Mouse (Mus musculus) hindbrain, embryonic 12.5 days (tissue): ENCODE results near the gene Kidins220. TPM values are rescaled to one million over a fixed set of nuclear protein-coding genes. Genes with fewer than 3 reads are reported as not detected.

ENCODE experiments used
- ATAC-seq: fragments of 200-750 bp; cut with Nextera tagmentation; 2 replicates; pipeline ENCODE4 v1.8.0; 2017; ENCODE audit warnings: moderate TSS enrichment; ENCODE audit not compliant: low FRiP score
- H3K27ac ChIP-seq: fragments of 300-500 bp; sonication (generic); 2 replicates; pipeline ENCODE4 v1.5.1; 2016; ENCODE audit warnings: mild to moderate bottlenecking
- H3K27me3 ChIP-seq: fragments of 300-500 bp; sonication (generic); 2 replicates; pipeline ENCODE4 v1.6.1; 2016; ENCODE audit warnings: mild to moderate bottlenecking
- H3K36me3 ChIP-seq: fragments of 300-500 bp; sonication (generic); 2 replicates; pipeline ENCODE4 v1.6.1; 2016; ENCODE audit warnings: mild to moderate bottlenecking
- H3K4me1 ChIP-seq: fragments of 300-500 bp; sonication (generic); 2 replicates; pipeline ENCODE4 v1.6.1; 2016
- H3K4me2 ChIP-seq: fragments of 300-500 bp; sonication (generic); replicated peaks from 2 replicates; pipeline ENCODE4 v1.6.1; 2016; ENCODE audit warnings: mild to moderate bottlenecking
- H3K4me3 ChIP-seq: fragments of 300-500 bp; sonication (generic); 2 replicates; pipeline ENCODE4 v1.5.1; 2016; ENCODE audit warnings: mild to moderate bottlenecking
- H3K9ac ChIP-seq: fragments of 300-500 bp; sonication (generic); 2 replicates; pipeline ENCODE4 v1.6.1; 2016; ENCODE audit warnings: mild to moderate bottlenecking, moderate library complexity
- H3K9me3 ChIP-seq: fragments of 300-500 bp; sonication (generic); replicated peaks from 2 replicates; pipeline ENCODE4 v1.6.1; 2016; ENCODE audit warnings: mild to moderate bottlenecking
- WGBS: fragments of 180-500 bp; shearing (Covaris S2); methylation state at CpG from one replicate; pipeline ENCODE4 v1.1.7; 2016; 5-methylcytosine and 5-hydroxymethylcytosine counted together
- polyA plus RNA-seq: library from polyadenylated mRNA; unstranded; fragments of >200 nt; fragmentation: Nextera tagmentation; extraction: Ambion mirVana; gene quantifications from 2 replicates; pipeline ENCODE4 v1.2.1, GENCODE M21; 2016

Gene Kidins220
- polyA plus RNA-seq, 1 experiment from 2014 or later, result 103 TPM

- Histone ChIP-seq H3K4me3 (no peak overlapping the region), H3K4me1 (no peaks in the 10 kb centered on the region), H3K27me3 (no peaks in the 10 kb centered on the region), H3K9ac (no peak overlapping the region), H3K36me3 (peaks cover 63% of the 10 kb centered on the region), H3K4me2 (no peak overlapping the region), H3K9me3 (no peaks in the 10 kb centered on the region), H3K27ac (no peak overlapping the region)
- 85% methylated on average over 4 of the region's 4 CpGs for WGBS
- ATAC-seq, result no peak
Measured at GRCm38 (mm10) chr12:24943427-24943826, 31.3 kb upstream of the Kidins220 start.

- 95% methylated on average over 7 of the region's 7 CpGs for WGBS
- Histone ChIP-seq H3K4me2 (no peak overlapping the region), H3K4me3 (no peak overlapping the region), H3K4me1 (no peaks in the 10 kb centered on the region), H3K36me3 (peaks cover 58% of the 10 kb centered on the region), H3K9me3 (no peaks in the 10 kb centered on the region), H3K27ac (no peak overlapping the region), H3K9ac (no peak overlapping the region), H3K27me3 (no peaks in the 10 kb centered on the region)
- ATAC-seq, result no peak
Measured at GRCm38 (mm10) chr12:24944597-24944996, 30.1 kb upstream of the Kidins220 start.

GRCm38 (mm10) chr12:24947065-24947464 lies 27.7 kb upstream of the Kidins220 start:
- WGBS, result 93% methylated on average over 14 of the region's 14 CpGs
- ATAC-seq, result no peak

GRCm38 (mm10) chr12:24948344-24948743 lies 26.4 kb upstream of the Kidins220 start:
- no peak for ATAC-seq
- Histone ChIP-seq H3K9ac (no peak overlapping the region), H3K9me3 (0 out of 2 replicates have a peak, but pooled peaks cover 3% of the 10 kb centered on the region), H3K27me3 (no peaks in the 10 kb centered on the region), H3K4me2 (no peak overlapping the region), H3K36me3 (peaks cover 41% of the 10 kb centered on the region), H3K4me3 (no peak overlapping the region), H3K27ac (no peak overlapping the region), H3K4me1 (no peaks in the 10 kb centered on the region)
- WGBS, result 65% methylated on average over 3 of the region's 3 CpGs

More at GRCm38 (mm10) chr12:24947065-24947464, 27.7 kb upstream of the Kidins220 start:
- Histone ChIP-seq H3K27ac (no peak overlapping the region), H3K4me2 (no peak overlapping the region), H3K4me3 (no peak overlapping the region), H3K36me3 (peaks cover 50% of the 10 kb centered on the region), H3K9me3 (0 out of 2 replicates have a peak, but pooled peaks cover 3% of the 10 kb centered on the region), H3K9ac (no peak overlapping the region), H3K4me1 (no peaks in the 10 kb centered on the region), H3K27me3 (no peaks in the 10 kb centered on the region)

DNA sequence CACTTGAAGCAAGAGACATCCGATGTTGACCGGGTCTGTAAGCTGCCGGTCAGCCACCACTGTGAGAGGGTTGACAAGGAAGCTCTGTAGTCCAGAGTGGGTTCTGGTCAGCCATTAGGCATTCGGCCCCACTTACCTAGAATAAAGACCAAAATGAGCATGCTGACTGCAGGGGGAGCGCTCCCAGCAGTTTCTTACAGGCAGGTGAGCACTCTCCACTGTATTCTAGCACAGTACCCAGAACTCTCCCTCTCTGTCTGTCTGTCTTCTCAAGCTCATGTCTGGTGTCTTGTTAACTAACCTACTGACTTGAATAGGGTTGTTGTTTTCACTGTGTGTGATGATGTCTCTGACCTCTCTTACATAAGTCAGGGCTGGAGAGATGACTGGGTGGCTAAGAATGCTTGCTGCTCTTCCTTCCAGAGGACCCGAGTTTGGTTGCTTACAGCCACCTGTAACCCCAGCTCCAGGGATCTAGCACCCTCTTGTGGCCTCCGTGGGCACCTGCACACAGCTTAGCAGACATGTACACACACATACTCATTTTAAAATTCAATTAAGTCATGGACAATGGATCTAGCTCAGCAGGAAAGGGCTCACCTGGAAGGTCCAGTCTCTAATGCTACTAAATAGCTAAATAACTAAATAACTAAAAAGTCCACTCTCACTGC lies 24.2 kb upstream of the Kidins220 start:
- Histone ChIP-seq H3K9ac (no peak overlapping the region), H3K36me3 (peaks cover 48% of the 10 kb centered on the region), H3K4me3 (no peak overlapping the region), H3K27ac (no peak overlapping the region), H3K9me3 (0 out of 2 replicates have a peak, but pooled peaks cover 3% of the 10 kb centered on the region), H3K4me2 (no peak overlapping the region), H3K4me1 (no peaks in the 10 kb centered on the region), H3K27me3 (no peaks in the 10 kb centered on the region)
- WGBS, result 91% methylated on average over 7 of the region's 7 CpGs
- ATAC-seq, result no peak

GRCm38 (mm10) chr12:24952147-24952546 lies 22.6 kb upstream of the Kidins220 start:
- Histone ChIP-seq H3K9me3 (0 out of 2 replicates have a peak, but pooled peaks cover 3% of the 10 kb centered on the region), H3K4me2 (no peak overlapping the region), H3K4me3 (no peak overlapping the region), H3K36me3 (peaks cover 52% of the 10 kb centered on the region), H3K27ac (no peak overlapping the region), H3K9ac (no peak overlapping the region), H3K4me1 (no peaks in the 10 kb centered on the region), H3K27me3 (no peaks in the 10 kb centered on the region)
- peak; percentile 56; the same call in 1 of the 2 replicates for ATAC-seq
- 65% methylated on average over 6 of the region's 6 CpGs for whole genome bisulfite sequencing

GRCm38 (mm10) chr12:24955137-24955536 lies 19.6 kb upstream of the Kidins220 start:
- Histone ChIP-seq H3K4me3 (no peak overlapping the region), H3K4me2 (no peak overlapping the region), H3K27ac (no peak overlapping the region), H3K9me3 (0 out of 2 replicates have a peak, but pooled peaks cover 3% of the 10 kb centered on the region), H3K4me1 (no peaks in the 10 kb centered on the region), H3K27me3 (no peaks in the 10 kb centered on the region), H3K9ac (no peak overlapping the region), H3K36me3 (peaks cover 65% of the 10 kb centered on the region)
- 90% methylated on average over 9 of the region's 9 CpGs for WGBS
- ATAC-seq, result no peak

DNA sequence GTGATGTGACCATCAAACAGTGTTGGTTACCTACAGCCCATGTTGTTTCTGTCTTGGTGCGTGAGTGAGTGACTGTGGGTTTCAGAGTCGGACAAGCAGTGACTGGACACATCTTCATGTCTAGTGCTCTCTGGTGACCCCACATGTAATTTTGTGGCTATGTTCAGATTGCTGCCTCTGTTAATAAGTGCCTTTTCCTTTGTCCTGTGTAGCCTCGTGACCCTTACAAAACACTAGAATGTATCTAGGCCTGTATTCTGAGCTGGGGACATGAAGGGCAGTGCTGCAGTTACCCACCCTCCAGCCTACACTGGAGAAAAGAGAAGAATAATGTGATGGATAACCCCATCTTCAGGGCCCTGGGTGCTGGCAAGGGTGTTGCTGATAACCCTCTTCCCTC lies 16.2 kb upstream of the Kidins220 start:
- Histone ChIP-seq H3K9me3 (no peaks in the 10 kb centered on the region), H3K27me3 (no peaks in the 10 kb centered on the region), H3K27ac (no peak overlapping the region), H3K36me3 (peaks cover 56% of the 10 kb centered on the region), H3K4me2 (no peak overlapping the region), H3K9ac (no peak overlapping the region), H3K4me3 (no peak overlapping the region), H3K4me1 (no peaks in the 10 kb centered on the region)
- WGBS, result 90% methylated on average over 3 of the region's 3 CpGs
- no peak for ATAC-seq

DNA sequence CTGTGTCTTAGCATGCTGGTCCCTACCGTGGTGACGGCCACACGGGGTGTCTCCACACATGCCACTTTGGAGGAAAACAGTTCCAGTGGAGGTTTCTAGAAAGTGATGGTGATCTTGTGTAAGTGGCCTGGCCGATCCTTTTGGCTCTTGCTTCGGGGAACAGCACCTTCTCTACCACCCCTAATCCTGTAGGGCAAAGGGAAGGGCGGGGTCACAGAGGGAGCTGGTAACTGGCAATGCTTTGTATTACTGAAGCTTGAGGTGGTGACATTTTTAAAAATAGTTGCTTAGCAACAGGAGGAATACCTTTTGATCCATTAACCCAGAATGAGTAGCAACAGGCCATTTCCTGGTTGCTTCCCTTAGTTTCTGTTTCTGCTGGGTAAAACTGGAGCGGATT lies 12.9 kb upstream of the Kidins220 start:
- peaks cover 30% of the 10 kb centered on the region; the same call in 1 of the 2 replicates for H3K36me3 ChIP-seq
- no peak overlapping the region for H3K9ac ChIP-seq
- H3K9me3 ChIP-seq, result no peaks in the 10 kb centered on the region
- H3K4me3 ChIP-seq, result no peak overlapping the region
- ATAC-seq, result no peak
- no peaks in the 10 kb centered on the region for H3K27me3 ChIP-seq
- 92% methylated on average over 7 of the region's 7 CpGs for WGBS
- H3K4me1 ChIP-seq, result no peaks in the 10 kb centered on the region
- no peak overlapping the region for H3K27ac ChIP-seq
- H3K4me2 ChIP-seq, result no peak overlapping the region

- WGBS, result 86% methylated on average over 11 of the region's 11 CpGs
- ATAC-seq, result no peak
Measured at GRCm38 (mm10) chr12:24962362-24962967, 12.3 kb upstream of the Kidins220 start.

GRCm38 (mm10) chr12:24963393-24964022 lies 11.2 kb upstream of the Kidins220 start:
- H3K4me1 ChIP-seq, result no peaks in the 10 kb centered on the region
- H3K27me3 ChIP-seq, result no peaks in the 10 kb centered on the region
- no peak overlapping the region for H3K4me3 ChIP-seq
- H3K9ac ChIP-seq, result no peak overlapping the region
- WGBS, result 77% methylated on average over 13 of the region's 13 CpGs
- no peak overlapping the region for H3K4me2 ChIP-seq
- ATAC-seq, result no peak
- H3K27ac ChIP-seq, result no peak overlapping the region
- H3K9me3 ChIP-seq, result no peaks in the 10 kb centered on the region
- peaks cover 18% of the 10 kb centered on the region; the same call in 1 of the 2 replicates for H3K36me3 ChIP-seq

More at GRCm38 (mm10) chr12:24962362-24962967, 12.3 kb upstream of the Kidins220 start:
- Histone ChIP-seq H3K4me3 (no peak overlapping the region), H3K36me3 (peaks cover 23% of the 10 kb centered on the region; the same call in 1 of the 2 replicates), H3K4me2 (no peak overlapping the region), H3K4me1 (no peaks in the 10 kb centered on the region), H3K9ac (no peak overlapping the region), H3K27me3 (no peaks in the 10 kb centered on the region), H3K27ac (no peak overlapping the region), H3K9me3 (no peaks in the 10 kb centered on the region)

GRCm38 (mm10) chr12:24965406-24965805 lies 9.3 kb upstream of the Kidins220 start:
- no peak for ATAC-seq
- WGBS, result 92% methylated on average over 6 of the region's 6 CpGs
- Histone ChIP-seq H3K27me3 (no peaks in the 10 kb centered on the region), H3K9me3 (no peaks in the 10 kb centered on the region), H3K4me2 (no peak overlapping the region), H3K27ac (no peak overlapping the region), H3K4me1 (no peaks in the 10 kb centered on the region), H3K36me3 (0 out of 2 replicates have a peak, but pooled peaks cover 6% of the 10 kb centered on the region), H3K9ac (no peak overlapping the region), H3K4me3 (no peak overlapping the region)
